Mouse (Mus musculus): ENCODE results near the gene Parn. TPM values are rescaled to one million over a fixed set of nuclear protein-coding genes. Genes with fewer than 3 reads are reported as not detected.

Parn gene
- total RNA-seq, 2 experiments from 2014 or later: 47.8 to 52.0 TPM

DNA sequence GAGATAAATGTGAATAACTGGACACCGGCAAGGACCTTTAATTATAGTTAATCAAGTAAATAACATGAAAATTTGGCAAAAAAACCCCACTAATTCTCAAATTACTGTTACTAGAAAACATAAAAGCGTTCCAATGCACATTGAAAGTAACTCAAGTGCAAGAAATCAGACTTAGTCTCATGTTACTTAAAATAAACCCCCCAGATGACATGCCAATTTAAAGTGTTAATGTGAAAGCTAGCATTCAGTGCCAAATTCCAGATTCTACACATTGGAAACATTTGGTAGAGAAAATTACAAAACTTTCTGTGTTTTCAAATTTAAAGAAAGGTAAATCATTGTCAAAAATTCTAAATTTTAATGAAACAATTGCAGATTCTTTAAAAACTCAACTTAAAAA lies 110.2 kb downstream of the Parn start:
- DNase-seq (ENCODE audit: low spot score in 2 of 2): no peak

- no peak for DNase-seq (ENCODE audit: low spot score in 2 of 2)
Observed at GRCm38 (mm10) chr16:13556954-13557470, 111.0 kb downstream of the Parn start.

- no peak for DNase-seq (ENCODE audit: low spot score in 2 of 2)
Observed at GRCm38 (mm10) chr16:13556446-13556845, 111.5 kb downstream of the Parn start.

- DNase-seq (ENCODE audit: low spot score in 2 of 2): no peak
Observed at GRCm38 (mm10) chr16:13550667-13551066, 117.3 kb downstream of the Parn start.

GRCm38 (mm10) chr16:13549976-13550375 lies 118.0 kb downstream of the Parn start:
- DNase-seq (ENCODE audit: low spot score in 2 of 2): no peak

GRCm38 (mm10) chr16:13541816-13542215 lies 126.2 kb downstream of the Parn start:
- DNase-seq (ENCODE audit: low spot score in 2 of 2): no peak

GRCm38 (mm10) chr16:13541121-13541747 lies 126.7 kb downstream of the Parn start:
- DNase-seq (ENCODE audit: low spot score in 2 of 2): no peak

- DNase-seq (ENCODE audit: low spot score in 2 of 2): no peak
Observed at GRCm38 (mm10) chr16:13538933-13539648, 128.9 kb downstream of the Parn start.

GRCm38 (mm10) chr16:13538213-13538932 lies 129.6 kb downstream of the Parn start:
- DNase-seq (ENCODE audit: low spot score in 2 of 2): no peak

GRCm38 (mm10) chr16:13536404-13536803 lies 131.6 kb downstream of the Parn start:
- DNase-seq (ENCODE audit: low spot score in 2 of 2): no peak

- DNase-seq (ENCODE audit: low spot score in 2 of 2): no peak
Observed at GRCm38 (mm10) chr16:13535856-13536255, 132.1 kb downstream of the Parn start.

DNA sequence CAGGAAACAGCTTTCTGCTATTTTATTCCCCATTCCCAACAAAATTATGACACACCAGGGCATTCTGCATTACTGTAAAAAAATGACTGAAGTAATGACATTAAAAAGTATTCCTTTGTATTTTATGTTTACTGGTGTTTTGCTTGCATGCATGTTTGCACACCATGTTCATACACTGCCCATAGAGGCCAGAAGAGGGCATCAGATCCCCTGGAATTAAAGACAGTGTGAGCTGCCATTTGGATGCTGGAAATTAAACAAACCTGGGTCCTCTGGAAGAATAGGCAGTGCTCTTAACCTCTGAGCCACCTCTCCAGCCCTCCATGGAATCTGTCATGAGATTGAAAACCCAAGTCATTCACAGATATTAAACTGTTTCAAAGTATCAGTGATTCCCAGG lies 135.1 kb downstream of the Parn start:
- no peak for DNase-seq (ENCODE audit: low spot score in 2 of 2)

DNA sequence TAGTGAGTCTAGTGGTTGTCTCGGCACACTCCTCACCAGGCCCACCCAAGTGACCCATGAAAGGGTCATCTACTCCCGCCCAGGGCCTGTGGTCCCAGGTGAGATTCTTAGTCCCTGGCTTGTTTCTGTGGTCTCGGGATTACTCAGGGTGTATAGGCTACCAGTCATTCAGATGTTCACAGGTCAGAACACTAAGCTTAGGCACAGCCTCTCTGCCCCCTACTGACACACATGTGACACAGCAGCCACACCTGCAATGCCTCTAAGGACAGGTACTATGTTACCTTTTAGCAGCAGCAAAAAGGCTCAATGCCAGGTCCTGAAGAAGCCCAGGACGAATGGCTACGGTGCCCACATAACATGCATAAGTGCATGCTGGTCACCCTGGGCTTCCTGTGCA lies 136.7 kb downstream of the Parn start:
- DNase-seq (ENCODE audit: low spot score in 2 of 2): no peak

DNA sequence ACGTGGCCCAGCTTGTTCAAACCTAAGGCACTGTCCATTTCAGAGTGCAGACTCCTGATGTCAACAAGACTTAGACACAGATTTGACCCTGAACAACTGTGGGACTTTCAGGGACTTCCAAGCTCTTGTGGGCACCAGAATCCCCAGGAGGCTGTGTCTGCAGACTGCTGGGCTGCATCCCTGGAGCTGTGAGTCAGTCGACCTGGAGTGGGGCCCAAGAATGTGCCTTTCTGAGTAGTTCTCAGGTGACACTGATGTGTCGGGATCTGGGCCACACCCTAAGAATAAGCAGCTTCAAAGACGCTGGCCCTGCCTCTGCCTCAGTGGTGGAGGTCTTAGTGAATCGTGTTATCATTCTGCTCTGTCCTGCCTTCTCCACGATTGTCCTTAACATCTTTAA lies 146.6 kb downstream of the Parn start:
- DNase-seq (ENCODE audit: low spot score in 2 of 2): no peak

DNA sequence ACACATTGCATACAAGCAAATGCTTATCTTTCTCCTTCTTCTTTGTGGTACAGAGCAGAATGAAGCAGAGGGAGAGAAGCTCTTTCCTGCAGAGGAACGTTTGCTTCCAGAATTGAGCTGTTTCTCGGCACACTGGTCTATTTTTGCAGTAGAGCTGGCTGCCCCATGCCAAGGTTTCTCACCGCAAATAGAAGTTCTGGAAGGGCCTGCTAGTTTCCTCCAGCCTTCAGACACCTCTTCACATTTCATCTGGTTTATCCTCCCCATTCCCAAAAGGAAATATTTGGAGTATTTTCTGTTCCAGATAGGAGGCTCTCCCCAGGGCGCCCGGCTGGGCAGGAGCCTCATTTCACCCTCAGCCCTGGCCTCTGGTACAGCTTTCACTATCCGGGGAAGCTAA lies 147.7 kb downstream of the Parn start:
- no peak for DNase-seq (ENCODE audit: low spot score in 2 of 2)

DNA sequence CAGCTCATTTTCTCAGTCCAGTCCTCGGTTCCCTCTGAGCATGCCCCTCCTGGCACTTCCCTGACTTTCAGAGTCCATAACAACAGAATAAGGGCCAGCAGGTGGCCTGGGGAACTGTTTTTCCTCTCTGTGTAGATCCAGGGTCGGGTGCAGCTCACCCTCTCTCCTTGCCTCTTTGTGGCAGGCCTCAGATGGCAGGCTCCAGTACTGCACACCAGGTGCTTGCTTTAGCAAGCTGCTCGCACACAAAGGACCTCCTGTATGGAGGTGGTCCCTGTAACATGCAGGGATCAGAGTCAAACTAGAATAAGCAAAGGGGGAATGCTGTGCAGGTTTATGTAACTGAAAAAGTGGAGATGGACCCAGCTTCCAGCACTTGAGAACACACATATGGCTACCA lies 151.8 kb downstream of the Parn start:
- no peak for DNase-seq (ENCODE audit: low spot score in 2 of 2)

DNA sequence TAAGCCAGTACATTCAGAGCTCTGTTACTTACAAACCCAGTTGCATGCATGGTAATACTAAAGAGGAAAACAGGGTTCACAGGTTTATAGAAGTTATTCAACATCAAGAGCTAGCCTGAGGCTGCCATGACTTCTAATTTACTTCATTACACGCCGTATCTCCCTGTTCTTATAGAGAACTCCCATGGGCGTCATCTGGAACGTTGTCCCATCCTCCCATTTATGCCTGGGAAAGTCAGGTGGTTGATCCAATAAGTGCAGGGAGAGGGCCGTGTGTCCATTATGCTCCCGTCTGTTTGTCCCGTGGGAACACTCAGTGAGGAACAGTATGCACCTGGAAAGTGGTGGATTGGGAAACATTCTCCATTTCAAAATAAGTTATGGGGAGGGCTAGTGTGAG lies 152.4 kb downstream of the Parn start:
- DNase-seq (ENCODE audit: low spot score in 2 of 2): no peak

GRCm38 (mm10) chr16:13505055-13505454 lies 162.9 kb downstream of the Parn start:
- DNase-seq (ENCODE audit: low spot score in 2 of 2): no peak

- DNase-seq (ENCODE audit: low spot score in 2 of 2): no peak
Observed at GRCm38 (mm10) chr16:13504476-13504875, 163.5 kb downstream of the Parn start.

GRCm38 (mm10) chr16:13498923-13499322 lies 169.0 kb downstream of the Parn start:
- DNase-seq (ENCODE audit: low spot score in 2 of 2): no peak

- no peak for DNase-seq (ENCODE audit: low spot score in 2 of 2)
Observed at GRCm38 (mm10) chr16:13493981-13494380, 174.0 kb downstream of the Parn start.

DNA sequence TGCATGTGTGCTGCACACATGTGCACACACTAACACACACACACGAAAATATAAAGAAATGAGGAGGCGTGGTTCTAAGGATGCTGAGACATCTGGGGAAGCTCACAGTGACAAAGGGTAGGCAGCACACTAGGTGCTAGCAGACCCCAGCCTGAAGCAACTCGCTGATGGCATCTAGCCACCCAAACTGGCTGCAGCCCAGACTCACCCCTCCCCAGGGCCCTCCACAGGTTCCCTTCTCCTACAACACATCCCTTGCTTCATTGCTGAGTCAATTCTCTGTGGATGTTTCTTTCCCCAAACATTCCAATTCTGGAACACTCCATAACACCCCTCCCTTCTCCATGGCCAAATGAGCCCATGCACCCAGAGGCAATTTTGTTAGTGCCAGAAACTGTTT lies 175.0 kb downstream of the Parn start:
- no peak for DNase-seq (ENCODE audit: low spot score in 2 of 2)

All from adrenal gland, postnatal 4 days (tissue).